Mouse (Mus musculus) myocyte (in vitro differentiated cells): ENCODE data around the gene Plcb1. TPM values are rescaled to one million over a fixed set of nuclear protein-coding genes. Genes with fewer than 3 reads are reported as not detected.

Experiments used
- H3K27me3 ChIP-seq: one replicate; pipeline ENCODE4 v1.6.1; 2011; ENCODE audit not compliant: control insufficient read depth, insufficient read depth, insufficient read length
- H3K36me3 ChIP-seq: one replicate; pipeline ENCODE4 v1.6.1; 2011; ENCODE audit not compliant: control insufficient read depth, insufficient read depth
- H3K4me2 ChIP-seq: one replicate; pipeline ENCODE4 v1.6.1; 2011; ENCODE audit warnings: low read depth, control low read depth
- H3K4me3 ChIP-seq: one replicate; pipeline ENCODE4 v1.5.1; 2011; ENCODE audit warnings: mild to moderate bottlenecking, control low read depth, moderate library complexity
- H3K79me2 ChIP-seq: one replicate; pipeline ENCODE4 v1.6.1; 2011; ENCODE audit not compliant: control insufficient read depth, insufficient read depth
- H3ac ChIP-seq: one replicate; pipeline ENCODE4 v1.6.1; 2011; ENCODE audit not compliant: control insufficient read depth, insufficient read length
- CEBPB ChIP-seq: IDR thresholded peaks from 2 replicates; pipeline ENCODE4 v1.6.1; 2011; ENCODE audit warnings: mild to moderate bottlenecking, moderate library complexity; ENCODE audit not compliant: poor library complexity, insufficient read depth, severe bottlenecking
- E2F4 ChIP-seq: IDR thresholded peaks from one replicate; pipeline ENCODE4 v1.6.1; 2011; ENCODE audit warnings: mild to moderate bottlenecking, control low read depth, moderate library complexity; ENCODE audit not compliant: insufficient read depth
- MAX ChIP-seq: IDR thresholded peaks from one replicate; pipeline ENCODE4 v1.6.1; 2011; ENCODE audit warnings: low read depth, mild to moderate bottlenecking, control low read depth
- MYOD1 ChIP-seq, 3 experiments: IDR thresholded peaks; one replicate each; pipeline ENCODE4 v1.6.1; 2011; ENCODE audit warnings: control low read depth in 2 of 3, low read depth in 2 of 3, mild to moderate bottlenecking in 2 of 3, moderate library complexity in 1 of 3; ENCODE audit not compliant: insufficient read length in 2 of 3, control insufficient read depth in 1 of 3
- MYOG ChIP-seq, 3 experiments: IDR thresholded peaks; one replicate each; pipeline ENCODE4 v1.6.1; 2011; ENCODE audit warnings: control low read depth in 2 of 3, low read depth in 2 of 3, mild to moderate bottlenecking in 2 of 3; ENCODE audit not compliant: insufficient read length in 2 of 3, control insufficient read depth in 1 of 3, insufficient read depth in 1 of 3
- POLR2A ChIP-seq: IDR thresholded peaks from one replicate; pipeline ENCODE4 v1.6.1; 2011; ENCODE audit warnings: low read depth, mild to moderate bottlenecking, control low read depth, moderate library complexity; ENCODE audit not compliant: insufficient read length
- POLR2AphosphoS2 ChIP-seq: IDR thresholded peaks from one replicate; pipeline ENCODE4 v1.6.1; 2011; ENCODE audit warnings: low read depth, control low read depth; ENCODE audit not compliant: insufficient read length
- REST ChIP-seq: IDR thresholded peaks from one replicate; pipeline ENCODE4 v1.6.1; 2011; ENCODE audit warnings: mild to moderate bottlenecking, control low read depth, moderate library complexity; ENCODE audit not compliant: insufficient read depth, insufficient read length
- SRF ChIP-seq: IDR thresholded peaks from one replicate; pipeline ENCODE4 v1.6.1; 2011; ENCODE audit warnings: low read depth; ENCODE audit not compliant: control insufficient read depth, insufficient read length
- TCF12 ChIP-seq: IDR thresholded peaks from one replicate; pipeline ENCODE4 v1.6.1; 2011; ENCODE audit warnings: mild to moderate bottlenecking, control low read depth; ENCODE audit not compliant: poor library complexity, insufficient read depth, severe bottlenecking
- TCF3 ChIP-seq: IDR thresholded peaks from one replicate; pipeline ENCODE4 v1.6.1; 2011; ENCODE audit warnings: low read depth, control low read depth; ENCODE audit not compliant: insufficient read length
- USF1 ChIP-seq: IDR thresholded peaks from one replicate; pipeline ENCODE4 v1.6.1; 2011; ENCODE audit warnings: low read depth, mild to moderate bottlenecking, control low read depth, moderate library complexity
- polyA plus RNA-seq: library from polyadenylated mRNA; unstranded; fragments of >200 nt; fragmentation: generic; extraction: Trizol; gene quantifications from one replicate; pipeline ENCODE4 v1.2.1, GENCODE M21; 2012; ENCODE audit warnings: missing spikeins

The Plcb1 gene
- polyA plus RNA-seq, 1 experiment: 0.76 TPM

- no peak overlapping the region for H3K4me2 ChIP-seq
- no peak overlapping the region for H3ac ChIP-seq
- no peak overlapping the region for H3K4me3 ChIP-seq
- TF ChIP-seq MYOD1 (IDR thresholded peaks at IDR 0.05; ENCODE audit: control insufficient read depth in 1 of 3, insufficient read length in 2 of 3, low read depth in 2 of 3) (no peak), POLR2AphosphoS2 (no peak), REST (no peak), MYOG (IDR thresholded peaks at IDR 0.05; ENCODE audit: control insufficient read depth in 1 of 3, insufficient read depth in 1 of 3, insufficient read length in 2 of 3, low read depth in 2 of 3) (no peak), TCF12 (no peak), MAX (no peak), USF1 (no peak), CEBPB (no peak)
- H3K79me2 ChIP-seq: no peaks in the 10 kb centered on the region
- H3K36me3 ChIP-seq: no peaks in the 10 kb centered on the region
- H3K27me3 ChIP-seq: no peaks in the 10 kb centered on the region
These were observed 618.2 kb downstream of the Plcb1 start for GRCm38 (mm10) chr2:135404095-135404494.

DNA sequence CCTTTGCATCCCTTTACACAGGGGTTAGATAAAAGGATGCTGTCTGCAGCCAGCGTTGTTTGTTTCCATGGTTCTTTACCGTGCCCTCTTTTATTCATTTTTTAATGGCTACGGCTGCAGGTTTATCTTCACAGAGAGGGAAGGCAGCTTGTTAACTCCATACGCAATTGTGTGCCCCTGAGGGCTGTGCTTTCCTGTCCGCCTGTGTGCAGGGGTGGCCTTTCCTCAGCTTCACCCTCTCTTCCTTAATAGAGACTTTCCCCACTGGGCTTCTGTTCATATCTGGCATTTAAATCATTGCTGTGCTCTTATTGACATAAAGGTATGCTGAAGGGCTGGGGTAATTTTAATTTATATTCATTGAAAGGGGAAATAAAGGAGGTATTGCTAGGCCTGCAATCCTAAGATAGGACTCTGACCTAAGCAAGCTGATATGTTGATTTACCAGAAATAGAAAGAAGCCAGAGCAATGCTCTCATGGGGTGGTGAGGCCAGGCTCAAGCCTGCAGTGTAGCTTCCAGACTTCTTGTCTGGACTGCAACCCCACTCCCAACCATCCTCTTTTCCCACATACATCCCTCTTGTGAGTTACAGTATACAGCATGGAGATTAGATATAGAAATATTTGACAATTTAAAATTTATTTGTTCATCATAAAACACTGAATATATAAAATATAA lies 623.7 kb downstream of the Plcb1 start:
- Histone ChIP-seq H3K4me2 (no peak overlapping the region), H3ac (no peak overlapping the region), H3K36me3 (no peaks in the 10 kb centered on the region), H3K79me2 (no peaks in the 10 kb centered on the region), H3K27me3 (no peaks in the 10 kb centered on the region), H3K4me3 (no peak overlapping the region)
- TF ChIP-seq MYOG (IDR thresholded peaks at IDR 0.05; ENCODE audit: control insufficient read depth in 1 of 3, insufficient read depth in 1 of 3, insufficient read length in 2 of 3, low read depth in 2 of 3) (no peak), USF1 (no peak), POLR2AphosphoS2 (no peak), E2F4 (no peak), CEBPB (no peak), POLR2A (no peak), MYOD1 (IDR thresholded peaks at IDR 0.05; ENCODE audit: control insufficient read depth in 1 of 3, insufficient read length in 2 of 3, low read depth in 2 of 3) (no peak), SRF (no peak), REST (no peak), MAX (no peak), TCF3 (no peak), TCF12 (no peak)

GRCm38 (mm10) chr2:135411675-135412074 lies 625.8 kb downstream of the Plcb1 start:
- H3K79me2 ChIP-seq: no peaks in the 10 kb centered on the region
- H3K4me3 ChIP-seq: no peak overlapping the region
- H3K27me3 ChIP-seq: no peaks in the 10 kb centered on the region
- no peak overlapping the region for H3ac ChIP-seq
- H3K36me3 ChIP-seq: no peaks in the 10 kb centered on the region
- no peak for TF ChIP-seq USF1
- no peak for TF ChIP-seq TCF3
- no peak for TF ChIP-seq POLR2A
- TF ChIP-seq CEBPB: no peak
- no peak for TF ChIP-seq TCF12
- no peak for TF ChIP-seq MYOD1 (IDR thresholded peaks at IDR 0.05; ENCODE audit: control insufficient read depth in 1 of 3, insufficient read length in 2 of 3, low read depth in 2 of 3)
- no peak for TF ChIP-seq SRF
- no peak for TF ChIP-seq MYOG (IDR thresholded peaks at IDR 0.05; ENCODE audit: control insufficient read depth in 1 of 3, insufficient read depth in 1 of 3, insufficient read length in 2 of 3, low read depth in 2 of 3)
- no peak for TF ChIP-seq POLR2AphosphoS2
- TF ChIP-seq E2F4: no peak
- TF ChIP-seq MAX: no peak
- TF ChIP-seq REST: no peak
- no peak overlapping the region for H3K4me2 ChIP-seq

- H3K36me3 ChIP-seq: no peaks in the 10 kb centered on the region
- TF ChIP-seq SRF: no peak
- no peak for TF ChIP-seq TCF3
- no peak for TF ChIP-seq E2F4
- no peak for TF ChIP-seq CEBPB
- no peak for TF ChIP-seq POLR2AphosphoS2
- TF ChIP-seq USF1: no peak
- TF ChIP-seq TCF12: no peak
- no peak for TF ChIP-seq POLR2A
- no peak for TF ChIP-seq MAX
- TF ChIP-seq MYOG (IDR thresholded peaks at IDR 0.05; ENCODE audit: control insufficient read depth in 1 of 3, insufficient read depth in 1 of 3, insufficient read length in 2 of 3, low read depth in 2 of 3): no peak
- TF ChIP-seq MYOD1 (IDR thresholded peaks at IDR 0.05; ENCODE audit: control insufficient read depth in 1 of 3, insufficient read length in 2 of 3, low read depth in 2 of 3): no peak
- no peak for TF ChIP-seq REST
- no peaks in the 10 kb centered on the region for H3K79me2 ChIP-seq
- no peaks in the 10 kb centered on the region for H3K27me3 ChIP-seq
- H3K4me2 ChIP-seq: no peak overlapping the region
- no peak overlapping the region for H3K4me3 ChIP-seq
- no peak overlapping the region for H3ac ChIP-seq
These were observed 629.3 kb downstream of the Plcb1 start for GRCm38 (mm10) chr2:135415137-135415536.
